Mouse (Mus musculus): ENCODE data around the gene Mfsd14b. TPM values are rescaled to one million over a fixed set of nuclear protein-coding genes. Genes with fewer than 3 reads are reported as not detected.

Mfsd14b gene
- 33.9 and 43.4 TPM in 2 replicates for polyA plus RNA-seq (2014; fragmentation: Nextera tagmentation; extraction: Ambion mirVana)

DNA sequence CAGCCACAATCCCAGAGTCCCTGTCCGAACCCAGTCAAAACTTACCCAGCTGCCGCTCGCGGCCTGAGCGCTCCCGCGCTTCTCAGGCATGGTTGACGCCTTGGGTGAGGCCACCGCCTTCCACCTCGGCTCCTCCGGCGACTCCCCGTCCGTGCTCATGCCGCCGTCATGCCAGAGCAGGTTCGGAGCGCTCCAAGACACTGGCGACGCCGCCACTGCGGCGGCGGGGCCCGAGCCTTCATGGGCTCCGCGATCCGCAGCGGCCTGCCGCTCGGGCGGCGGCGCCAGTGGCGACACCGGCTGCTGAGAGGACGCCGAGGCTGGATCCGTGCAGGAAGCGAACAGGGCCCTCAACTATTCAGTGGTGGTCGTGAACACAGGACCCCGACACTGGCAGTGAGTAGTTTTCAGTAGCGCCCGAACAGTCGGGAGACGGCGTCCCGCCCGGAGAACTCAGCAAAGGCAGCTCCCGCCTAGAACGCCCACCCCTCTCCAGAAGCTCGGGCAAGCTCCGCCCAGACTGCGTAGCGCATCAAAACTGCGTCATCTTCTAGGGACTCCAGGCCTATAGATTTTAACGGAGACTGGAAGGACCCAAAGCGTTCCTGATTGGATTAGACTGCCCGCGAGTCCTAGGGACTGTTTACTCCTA, at the start of gene Mfsd14b:
TSS of gene Mfsd14b (minus strand) at position 517 of the 652 bp plus-strand sequence.
- Histone ChIP-seq H3K4me2 (replicated peaks) (peak within 1 kb of the TSS; percentile 94), H3K9ac (peak within 1 kb of the TSS; percentile 91), H3K4me1 (replicated peaks; ENCODE audit: control insufficient read depth, insufficient read depth, low read length) (peaks cover 19% of the 10 kb centered on the region), H3K27me3 (ENCODE audit: control insufficient read depth, insufficient read depth, low read length) (no peaks in the 10 kb centered on the region), H3K4me3 (replicated peaks; ENCODE audit: low read length) (peak within 1 kb of the TSS; percentile 88), H3K9me3 (ENCODE audit: control insufficient read depth, low read length) (peaks cover under 1% of the 10 kb centered on the region; the same call in 1 of the 2 replicates), H3K27ac (peak within 1 kb of the TSS; percentile 82), H3K36me3 (replicated peaks; ENCODE audit: control insufficient read depth, insufficient read depth) (no peaks in the 10 kb centered on the region)
- peak; percentile 100 for ATAC-seq (ENCODE audit: low FRiP score)
- WGBS: under 1% methylated on average over 60 of the region's 60 CpGs
- DNase-seq (ENCODE audit: low spot score): peak; percentile 97

DNA sequence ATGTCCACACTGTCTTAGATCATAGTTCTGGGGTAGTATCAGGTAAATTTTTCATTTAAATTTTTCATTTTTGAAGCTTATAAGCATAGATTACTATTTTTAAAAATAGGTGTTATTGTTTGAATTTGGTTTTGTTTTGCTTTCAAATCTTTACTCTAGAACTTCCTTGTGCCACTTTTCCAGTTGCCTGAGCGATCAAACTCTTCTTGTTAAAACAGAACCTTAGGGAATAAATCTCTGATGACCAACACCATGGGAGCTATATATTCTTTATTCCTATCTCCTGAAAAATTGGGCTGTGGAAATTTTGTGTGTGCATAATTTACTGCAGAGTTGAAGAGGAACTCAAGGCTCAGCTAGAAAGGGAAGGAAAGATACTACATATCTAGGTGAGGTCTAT, 37.2 kb upstream of the Mfsd14b start, which contains the start of gene Olfr466:
TSS of gene Olfr466 (plus strand) at position 301 of the 400 bp plus-strand sequence.
- DNase-seq (ENCODE audit: low spot score) (no peak), ATAC-seq (ENCODE audit: low FRiP score) (no peak)
- H3K36me3 ChIP-seq (replicated peaks; ENCODE audit: control insufficient read depth, insufficient read depth): no peaks in the 10 kb centered on the region
- no peak within 1 kb of the TSS for H3K9ac ChIP-seq
- no peak within 1 kb of the TSS for H3K4me2 ChIP-seq (replicated peaks)
- H3K27ac ChIP-seq: no peak within 1 kb of the TSS
- H3K4me3 ChIP-seq (replicated peaks; ENCODE audit: low read length): no peak within 1 kb of the TSS
- whole genome bisulfite sequencing: 84% methylated on average over 1 of the region's 1 CpGs
- H3K9me3 ChIP-seq (ENCODE audit: control insufficient read depth, low read length): no peaks in the 10 kb centered on the region
- no peaks in the 10 kb centered on the region for H3K27me3 ChIP-seq (ENCODE audit: control insufficient read depth, insufficient read depth, low read length)
- H3K4me1 ChIP-seq (replicated peaks; ENCODE audit: control insufficient read depth, insufficient read depth, low read length): no peaks in the 10 kb centered on the region

DNA sequence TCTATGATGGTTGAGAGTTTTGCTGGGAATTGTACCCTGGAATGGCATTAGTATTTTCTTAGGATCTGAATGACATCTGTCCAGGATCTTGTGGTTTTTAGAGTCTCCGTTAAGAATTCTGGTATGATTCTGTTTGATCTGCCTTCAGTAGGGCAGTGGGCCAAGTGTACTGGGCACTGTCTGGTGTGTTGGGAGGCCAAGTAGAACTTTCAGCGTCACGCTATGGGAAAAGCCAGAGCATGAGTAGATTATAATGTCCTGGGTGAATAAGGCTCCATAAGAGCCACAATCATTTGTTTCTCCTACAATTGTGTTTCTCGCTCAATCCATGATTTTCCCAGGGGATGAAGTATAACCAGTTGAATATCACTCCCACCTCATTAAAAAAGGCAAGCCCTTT, 25.0 kb upstream of the Mfsd14b start, which contains the start of gene Olfr465-ps1:
TSS of gene Olfr465-ps1 (plus strand) at position 301 of the 400 bp plus-strand sequence.
- Histone ChIP-seq H3K4me3 (replicated peaks; ENCODE audit: low read length) (no peak within 1 kb of the TSS), H3K27ac (no peak within 1 kb of the TSS), H3K9me3 (ENCODE audit: control insufficient read depth, low read length) (no peaks in the 10 kb centered on the region), H3K4me2 (replicated peaks) (no peak within 1 kb of the TSS), H3K4me1 (replicated peaks; ENCODE audit: control insufficient read depth, insufficient read depth, low read length) (no peaks in the 10 kb centered on the region), H3K27me3 (ENCODE audit: control insufficient read depth, insufficient read depth, low read length) (no peaks in the 10 kb centered on the region), H3K9ac (no peak within 1 kb of the TSS), H3K36me3 (replicated peaks; ENCODE audit: control insufficient read depth, insufficient read depth) (no peaks in the 10 kb centered on the region)
- ATAC-seq (ENCODE audit: low FRiP score) (no peak), DNase-seq (ENCODE audit: low spot score) (no peak)
- 90% methylated on average over 4 of the region's 4 CpGs for WGBS

DNA sequence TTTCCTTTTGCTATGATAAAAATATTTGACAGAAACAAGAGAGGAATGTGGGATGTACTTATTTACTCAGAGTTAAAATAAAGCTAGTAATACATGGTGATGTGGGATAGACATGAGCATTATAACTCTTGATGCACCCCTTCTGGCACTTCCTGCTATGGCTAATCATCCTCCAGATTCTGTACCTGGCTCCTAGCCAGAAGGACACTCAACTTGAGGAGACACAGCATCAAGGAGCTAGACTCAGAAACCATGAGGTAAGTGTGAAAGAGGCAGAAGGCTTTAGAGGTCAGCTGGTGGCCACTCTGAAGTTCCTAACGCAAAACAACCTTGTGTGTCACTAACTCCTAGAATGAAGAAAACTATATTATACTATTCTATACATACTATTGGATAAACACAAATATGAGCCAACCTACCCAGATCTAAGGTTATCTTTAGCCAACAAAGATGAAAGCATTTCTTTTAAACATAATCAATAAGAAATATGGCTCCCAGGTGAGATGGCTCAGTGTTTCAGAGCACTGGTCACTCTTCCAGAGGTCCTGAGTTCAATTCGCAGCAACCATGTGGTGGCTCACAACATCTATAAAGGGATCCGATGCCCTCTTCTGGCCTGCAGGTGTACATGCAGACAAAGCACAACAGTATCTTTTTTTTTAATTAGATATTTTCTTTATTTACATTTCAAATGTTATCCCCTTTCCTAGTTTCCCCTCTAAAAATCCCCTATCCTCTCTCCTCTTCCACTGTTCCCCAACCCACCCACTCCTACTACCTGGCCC, 14.5 kb upstream of the Mfsd14b start:
- Histone ChIP-seq H3K9me3 (ENCODE audit: control insufficient read depth, low read length) (no peaks in the 10 kb centered on the region), H3K36me3 (replicated peaks; ENCODE audit: control insufficient read depth, insufficient read depth) (no peaks in the 10 kb centered on the region), H3K4me3 (replicated peaks; ENCODE audit: low read length) (no peak overlapping the region), H3K4me2 (replicated peaks) (no peak overlapping the region), H3K27me3 (ENCODE audit: control insufficient read depth, insufficient read depth, low read length) (no peaks in the 10 kb centered on the region), H3K27ac (no peak overlapping the region), H3K9ac (no peak overlapping the region), H3K4me1 (replicated peaks; ENCODE audit: control insufficient read depth, insufficient read depth, low read length) (no peaks in the 10 kb centered on the region)
- 76% methylated on average over 3 of the region's 3 CpGs for WGBS
- ATAC-seq (ENCODE audit: low FRiP score) (no peak), DNase-seq (ENCODE audit: low spot score) (no peak)

DNA sequence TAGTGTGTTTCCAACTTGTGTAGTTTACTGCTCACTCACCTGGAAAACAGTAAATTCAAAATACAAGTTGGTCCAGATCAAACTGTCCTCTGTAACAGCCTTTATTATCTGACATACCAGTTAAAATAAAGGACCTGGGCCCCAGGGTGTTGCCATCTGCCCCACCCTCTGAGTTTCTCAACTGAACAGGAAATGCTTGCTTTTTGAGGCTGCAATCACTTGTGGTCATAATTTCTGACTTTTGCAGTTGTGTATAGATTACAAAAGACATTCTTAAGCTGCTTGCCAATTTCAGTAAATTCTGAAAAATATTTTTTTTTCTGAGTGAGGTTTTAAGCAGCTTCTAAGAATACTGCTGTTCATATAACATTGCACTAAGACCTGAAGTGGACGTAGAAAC, 9.3 kb upstream of the Mfsd14b start:
- no peak overlapping the region for H3K27ac ChIP-seq
- H3K4me1 ChIP-seq (replicated peaks; ENCODE audit: control insufficient read depth, insufficient read depth, low read length): no peaks in the 10 kb centered on the region
- ATAC-seq (ENCODE audit: low FRiP score) (no peak), DNase-seq (ENCODE audit: low spot score) (no peak)
- H3K9me3 ChIP-seq (ENCODE audit: control insufficient read depth, low read length): no peaks in the 10 kb centered on the region
- no peaks in the 10 kb centered on the region for H3K27me3 ChIP-seq (ENCODE audit: control insufficient read depth, insufficient read depth, low read length)
- 90% methylated on average over 1 of the region's 1 CpGs for WGBS
- no peak overlapping the region for H3K4me3 ChIP-seq (replicated peaks; ENCODE audit: low read length)
- no peaks in the 10 kb centered on the region for H3K36me3 ChIP-seq (replicated peaks; ENCODE audit: control insufficient read depth, insufficient read depth)
- H3K4me2 ChIP-seq (replicated peaks): no peak overlapping the region
- no peak overlapping the region for H3K9ac ChIP-seq

DNA sequence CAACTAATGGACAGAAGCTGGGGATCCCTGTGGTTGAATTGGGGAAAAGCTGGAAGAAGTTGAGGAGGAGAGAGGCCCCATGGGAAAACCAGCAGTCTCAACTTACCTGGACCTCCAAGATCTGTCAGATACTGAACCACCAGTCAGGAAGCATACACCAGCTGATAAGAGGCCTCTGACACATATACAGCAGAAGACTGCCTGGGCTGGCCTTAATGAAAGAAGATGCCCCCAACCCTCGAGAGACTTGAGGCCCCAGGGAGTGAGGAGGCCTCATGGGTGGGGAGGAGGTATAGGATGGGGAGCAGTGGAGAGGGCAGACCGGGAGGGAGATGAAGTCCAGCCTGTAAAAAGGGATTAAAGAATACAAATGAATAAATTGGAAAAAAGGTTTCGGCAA, 8.2 kb upstream of the Mfsd14b start:
- Histone ChIP-seq H3K9ac (no peak overlapping the region), H3K4me1 (replicated peaks; ENCODE audit: control insufficient read depth, insufficient read depth, low read length) (no peaks in the 10 kb centered on the region), H3K27ac (no peak overlapping the region), H3K36me3 (replicated peaks; ENCODE audit: control insufficient read depth, insufficient read depth) (no peaks in the 10 kb centered on the region), H3K27me3 (ENCODE audit: control insufficient read depth, insufficient read depth, low read length) (no peaks in the 10 kb centered on the region), H3K4me2 (replicated peaks) (no peak overlapping the region), H3K9me3 (ENCODE audit: control insufficient read depth, low read length) (no peaks in the 10 kb centered on the region), H3K4me3 (replicated peaks; ENCODE audit: low read length) (no peak overlapping the region)
- no peak for ATAC-seq (ENCODE audit: low FRiP score)
- no peak for DNase-seq (ENCODE audit: low spot score)
- 73% methylated on average over 3 of the region's 3 CpGs for WGBS

DNA sequence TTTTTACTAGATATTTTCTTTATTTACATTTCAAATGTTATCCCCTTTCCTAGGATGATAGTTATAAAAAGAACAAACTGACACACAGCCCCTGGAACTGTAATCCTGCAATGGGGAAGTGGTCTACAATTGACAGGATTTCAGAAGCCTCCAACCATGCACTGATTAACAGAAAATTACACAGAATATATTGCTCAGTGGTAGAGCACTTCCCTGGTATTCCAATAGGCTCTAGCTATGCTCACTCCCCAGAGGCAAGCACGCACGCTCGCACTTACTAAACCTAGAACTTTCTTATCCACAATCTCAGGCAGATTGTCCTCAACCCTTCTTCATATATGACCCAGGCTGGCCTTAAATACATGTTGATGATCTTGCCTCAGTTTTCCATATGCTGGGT, 464 bp upstream of the Mfsd14b start:
- H3K27ac ChIP-seq: peak overlapping the region; percentile 82
- peak overlapping the region; percentile 88 for H3K4me3 ChIP-seq (replicated peaks; ENCODE audit: low read length)
- H3K9ac ChIP-seq: peak overlapping the region; percentile 91
- H3K36me3 ChIP-seq (replicated peaks; ENCODE audit: control insufficient read depth, insufficient read depth): no peaks in the 10 kb centered on the region
- WGBS: 41% methylated on average over 3 of the region's 3 CpGs
- H3K4me2 ChIP-seq (replicated peaks): peak overlapping the region; percentile 94
- no peaks in the 10 kb centered on the region for H3K27me3 ChIP-seq (ENCODE audit: control insufficient read depth, insufficient read depth, low read length)
- DNase-seq (ENCODE audit: low spot score): peak; percentile 26
- ATAC-seq (ENCODE audit: low FRiP score): peak; percentile 46
- H3K9me3 ChIP-seq (ENCODE audit: control insufficient read depth, low read length): no peaks in the 10 kb centered on the region
- peaks cover 19% of the 10 kb centered on the region for H3K4me1 ChIP-seq (replicated peaks; ENCODE audit: control insufficient read depth, insufficient read depth, low read length)

DNA sequence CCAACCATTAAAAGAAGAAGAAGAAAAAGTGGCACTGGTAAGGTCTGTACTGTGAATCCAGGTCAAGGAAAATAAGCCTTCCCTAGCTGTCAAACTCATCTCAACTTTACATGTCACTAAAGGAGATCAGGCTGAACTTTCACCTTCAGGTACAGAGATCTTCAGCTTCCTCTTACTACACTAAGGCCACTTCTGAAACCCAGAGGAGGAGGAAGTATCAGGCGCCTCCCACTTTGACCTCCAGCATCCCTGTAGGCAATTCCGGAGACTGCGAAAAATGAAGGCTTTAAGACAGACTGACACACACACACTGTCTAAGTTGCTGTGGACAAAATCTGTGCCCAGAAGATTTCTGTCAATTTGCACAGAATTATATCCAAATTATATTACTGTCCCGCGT, 814 bp downstream of the Mfsd14b start:
- H3K4me3 ChIP-seq (replicated peaks; ENCODE audit: low read length): peak overlapping the region; percentile 88
- H3K9ac ChIP-seq: peak overlapping the region; percentile 91
- peak overlapping the region; percentile 82 for H3K27ac ChIP-seq
- WGBS: 3% methylated on average over 5 of the region's 5 CpGs
- H3K36me3 ChIP-seq (replicated peaks; ENCODE audit: control insufficient read depth, insufficient read depth): no peaks in the 10 kb centered on the region
- H3K4me2 ChIP-seq (replicated peaks): peak overlapping the region; percentile 94
- peaks cover 19% of the 10 kb centered on the region for H3K4me1 ChIP-seq (replicated peaks; ENCODE audit: control insufficient read depth, insufficient read depth, low read length)
- no peak for DNase-seq (ENCODE audit: low spot score)
- no peaks in the 10 kb centered on the region for H3K27me3 ChIP-seq (ENCODE audit: control insufficient read depth, insufficient read depth, low read length)
- ATAC-seq (ENCODE audit: low FRiP score): no peak
- H3K9me3 ChIP-seq (ENCODE audit: control insufficient read depth, low read length): peaks cover 6% of the 10 kb centered on the region; the same call in 1 of the 2 replicates

DNA sequence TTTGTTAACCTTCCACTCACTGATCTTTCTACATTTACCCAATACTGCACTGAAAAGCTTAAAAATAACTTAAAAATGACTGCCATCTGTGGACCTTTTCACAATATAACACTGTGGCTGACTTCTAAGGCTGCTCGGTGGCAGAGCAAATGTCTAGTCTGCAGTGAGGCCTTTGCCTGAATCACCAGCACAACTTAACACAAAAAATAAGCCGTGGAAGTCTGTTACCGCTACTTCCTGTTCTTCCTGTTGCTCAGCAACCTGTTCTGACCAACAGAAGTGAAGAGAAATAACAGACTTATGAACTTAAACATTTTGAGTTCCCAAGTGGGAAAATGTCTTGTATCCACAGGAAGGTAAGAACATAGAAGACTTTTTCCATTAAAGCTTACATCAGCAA, 11.5 kb downstream of the Mfsd14b start:
- Histone ChIP-seq H3K4me2 (replicated peaks) (no peak overlapping the region), H3K4me3 (replicated peaks; ENCODE audit: low read length) (no peak overlapping the region), H3K36me3 (replicated peaks; ENCODE audit: control insufficient read depth, insufficient read depth) (no peaks in the 10 kb centered on the region), H3K9ac (no peak overlapping the region), H3K27me3 (ENCODE audit: control insufficient read depth, insufficient read depth, low read length) (no peaks in the 10 kb centered on the region), H3K4me1 (replicated peaks; ENCODE audit: control insufficient read depth, insufficient read depth, low read length) (no peaks in the 10 kb centered on the region), H3K9me3 (ENCODE audit: control insufficient read depth, low read length) (peaks cover 51% of the 10 kb centered on the region), H3K27ac (no peak overlapping the region)
- 96% methylated on average over 3 of the region's 3 CpGs for WGBS
- ATAC-seq (ENCODE audit: low FRiP score): no peak
- no peak for DNase-seq (ENCODE audit: low spot score)

All from hindbrain, embryonic 14.5 days (tissue).